Mouse (Mus musculus): ENCODE results near the gene Gatm. TPM values are rescaled to one million over a fixed set of nuclear protein-coding genes. Genes with fewer than 3 reads are reported as not detected.
A peak's percentile ranks its signal among the peaks of the same experiment; 100 is the strongest.

The Gatm gene
- polyA plus RNA-seq, 1 experiment: 65.2 TPM

- Histone ChIP-seq H3K27me3 (ENCODE audit: control insufficient read depth, insufficient read depth, insufficient read length) (no peaks in the 10 kb centered on the region), H3K4me3 (no peak overlapping the region), H3K36me3 (ENCODE audit: control insufficient read depth, insufficient read depth) (no peaks in the 10 kb centered on the region), H3ac (ENCODE audit: control insufficient read depth, insufficient read length) (no peak overlapping the region), H3K79me2 (ENCODE audit: control insufficient read depth, insufficient read depth) (no peaks in the 10 kb centered on the region), H3K4me2 (ENCODE audit: low read depth) (no peak overlapping the region)
- TF ChIP-seq TCF3 (IDR thresholded peaks at IDR 0.05; ENCODE audit: insufficient read length, low read depth) (no peak), REST (IDR thresholded peaks at IDR 0.05; ENCODE audit: insufficient read depth, insufficient read length) (no peak), TCF12 (IDR thresholded peaks at IDR 0.05; ENCODE audit: insufficient read depth, poor library complexity, severe bottlenecking) (no peak), MYOD1 (IDR thresholded peaks at IDR 0.05; ENCODE audit: control insufficient read depth in 1 of 3, insufficient read length in 2 of 3, low read depth in 2 of 3) (no peak), MAX (IDR thresholded peaks at IDR 0.05; ENCODE audit: low read depth) (no peak), SRF (IDR thresholded peaks at IDR 0.05; ENCODE audit: control insufficient read depth, insufficient read length, low read depth) (no peak), CEBPB (IDR thresholded peaks at IDR 0.05; ENCODE audit: insufficient read depth, poor library complexity, severe bottlenecking) (no peak), POLR2A (IDR thresholded peaks at IDR 0.05; ENCODE audit: insufficient read length, low read depth) (no peak), E2F4 (IDR thresholded peaks at IDR 0.05; ENCODE audit: insufficient read depth) (no peak), POLR2AphosphoS2 (IDR thresholded peaks at IDR 0.05; ENCODE audit: insufficient read length, low read depth) (no peak), MYOG (IDR thresholded peaks at IDR 0.05; ENCODE audit: control insufficient read depth in 1 of 3, insufficient read depth in 1 of 3, insufficient read length in 2 of 3, low read depth in 2 of 3) (no peak), USF1 (IDR thresholded peaks at IDR 0.05; ENCODE audit: low read depth) (no peak)
Observed at GRCm38 (mm10) chr2:122652096-122653084, 41.3 kb upstream of the Gatm start.

- no peaks in the 10 kb centered on the region for H3K79me2 ChIP-seq (ENCODE audit: control insufficient read depth, insufficient read depth)
- H3K4me3 ChIP-seq: no peak overlapping the region
- H3K36me3 ChIP-seq (ENCODE audit: control insufficient read depth, insufficient read depth): no peaks in the 10 kb centered on the region
- no peak overlapping the region for H3K4me2 ChIP-seq (ENCODE audit: low read depth)
- TF ChIP-seq POLR2A (IDR thresholded peaks at IDR 0.05; ENCODE audit: insufficient read length, low read depth) (no peak), TCF12 (IDR thresholded peaks at IDR 0.05; ENCODE audit: insufficient read depth, poor library complexity, severe bottlenecking) (no peak), CEBPB (IDR thresholded peaks at IDR 0.05; ENCODE audit: insufficient read depth, poor library complexity, severe bottlenecking) (no peak), E2F4 (IDR thresholded peaks at IDR 0.05; ENCODE audit: insufficient read depth) (no peak), MAX (IDR thresholded peaks at IDR 0.05; ENCODE audit: low read depth) (no peak), POLR2AphosphoS2 (IDR thresholded peaks at IDR 0.05; ENCODE audit: insufficient read length, low read depth) (no peak), TCF3 (IDR thresholded peaks at IDR 0.05; ENCODE audit: insufficient read length, low read depth) (no peak), REST (IDR thresholded peaks at IDR 0.05; ENCODE audit: insufficient read depth, insufficient read length) (no peak), MYOD1 (IDR thresholded peaks at IDR 0.05; ENCODE audit: control insufficient read depth in 1 of 3, insufficient read length in 2 of 3, low read depth in 2 of 3) (no peak), MYOG (IDR thresholded peaks at IDR 0.05; ENCODE audit: control insufficient read depth in 1 of 3, insufficient read depth in 1 of 3, insufficient read length in 2 of 3, low read depth in 2 of 3) (no peak), USF1 (IDR thresholded peaks at IDR 0.05; ENCODE audit: low read depth) (no peak), SRF (IDR thresholded peaks at IDR 0.05; ENCODE audit: control insufficient read depth, insufficient read length, low read depth) (no peak)
- no peak overlapping the region for H3ac ChIP-seq (ENCODE audit: control insufficient read depth, insufficient read length)
- no peaks in the 10 kb centered on the region for H3K27me3 ChIP-seq (ENCODE audit: control insufficient read depth, insufficient read depth, insufficient read length)
Observed at GRCm38 (mm10) chr2:122638673-122639072, 27.6 kb upstream of the Gatm start.

- no peaks in the 10 kb centered on the region for H3K36me3 ChIP-seq (ENCODE audit: control insufficient read depth, insufficient read depth)
- no peaks in the 10 kb centered on the region for H3K27me3 ChIP-seq (ENCODE audit: control insufficient read depth, insufficient read depth, insufficient read length)
- peak overlapping the region; percentile 60 for H3K4me2 ChIP-seq (ENCODE audit: low read depth)
- TF ChIP-seq POLR2A (IDR thresholded peaks at IDR 0.05; ENCODE audit: insufficient read length, low read depth) (no peak), MYOG (IDR thresholded peaks at IDR 0.05; ENCODE audit: control insufficient read depth in 1 of 3, insufficient read depth in 1 of 3, insufficient read length in 2 of 3, low read depth in 2 of 3) (no peak), SRF (IDR thresholded peaks at IDR 0.05; ENCODE audit: control insufficient read depth, insufficient read length, low read depth) (no peak), REST (IDR thresholded peaks at IDR 0.05; ENCODE audit: insufficient read depth, insufficient read length) (no peak), MYOD1 (IDR thresholded peaks at IDR 0.05; ENCODE audit: control insufficient read depth in 1 of 3, insufficient read length in 2 of 3, low read depth in 2 of 3) (no peak), E2F4 (IDR thresholded peaks at IDR 0.05; ENCODE audit: insufficient read depth) (no peak), TCF3 (IDR thresholded peaks at IDR 0.05; ENCODE audit: insufficient read length, low read depth) (no peak), USF1 (IDR thresholded peaks at IDR 0.05; ENCODE audit: low read depth) (no peak), MAX (IDR thresholded peaks at IDR 0.05; ENCODE audit: low read depth) (no peak), TCF12 (IDR thresholded peaks at IDR 0.05; ENCODE audit: insufficient read depth, poor library complexity, severe bottlenecking) (no peak)
- no peak overlapping the region for H3K4me3 ChIP-seq
- H3ac ChIP-seq (ENCODE audit: control insufficient read depth, insufficient read length): no peak overlapping the region
- no peaks in the 10 kb centered on the region for H3K79me2 ChIP-seq (ENCODE audit: control insufficient read depth, insufficient read depth)
Observed at GRCm38 (mm10) chr2:122638029-122638428, 26.9 kb upstream of the Gatm start.

GRCm38 (mm10) chr2:122637526-122637997 lies 26.5 kb upstream of the Gatm start:
- Histone ChIP-seq H3K36me3 (ENCODE audit: control insufficient read depth, insufficient read depth) (peaks cover under 1% of the 10 kb centered on the region), H3K27me3 (ENCODE audit: control insufficient read depth, insufficient read depth, insufficient read length) (no peaks in the 10 kb centered on the region), H3K4me3 (no peak overlapping the region), H3ac (ENCODE audit: control insufficient read depth, insufficient read length) (no peak overlapping the region), H3K4me2 (ENCODE audit: low read depth) (peak overlapping the region; percentile 60), H3K79me2 (ENCODE audit: control insufficient read depth, insufficient read depth) (no peaks in the 10 kb centered on the region)
- peak; percentile 74 for TF ChIP-seq REST (IDR thresholded peaks at IDR 0.05; ENCODE audit: insufficient read depth, insufficient read length)
- no peak for TF ChIP-seq MYOG (IDR thresholded peaks at IDR 0.05; ENCODE audit: control insufficient read depth in 1 of 3, insufficient read depth in 1 of 3, insufficient read length in 2 of 3, low read depth in 2 of 3)
